Mouse (Mus musculus): ENCODE results near the gene Olfr876. TPM values are rescaled to one million over a fixed set of nuclear protein-coding genes. Genes with fewer than 3 reads are reported as not detected.

Olfr876 gene
- not detected for polyA plus RNA-seq (2014; fragmentation: Illumina TruSeq; extraction: RNeasy Lipid Tissue Mini Kit (QIAGEN cat#74804); ENCODE audit: low read depth, low replicate concordance)

GRCm38 (mm10) chr9:37802731-37803130 is at the start of gene Olfr876:
Olfr876 (plus strand) TSS chr9:37803031.

GRCm38 (mm10) chr9:37771759-37772158 is 31.1 kb upstream of the Olfr876 start, which contains the start of gene Olfr875:
Olfr875 (plus strand) TSS chr9:37771857.

GRCm38 (mm10) chr9:37853969-37854368 is 51.1 kb downstream of the Olfr876 start, which contains the start of gene Olfr877:
Olfr877 (plus strand) TSS chr9:37854269.

Other genes starting within 250 kb of the Olfr876 start
- 36.3 TPM for gene Siae, start 247.3 kb upstream of the Olfr876 start, polyA plus RNA-seq (2014; fragmentation: Illumina TruSeq; extraction: RNeasy Lipid Tissue Mini Kit (QIAGEN cat#74804); ENCODE audit: low read depth, low replicate concordance)
- 1.6 TPM for gene Spa17, start 189.3 kb upstream of the Olfr876 start, polyA plus RNA-seq (2014; fragmentation: Illumina TruSeq; extraction: RNeasy Lipid Tissue Mini Kit (QIAGEN cat#74804); ENCODE audit: low read depth, low replicate concordance)
- gene Tbrg1, start 145.7 kb upstream of the Olfr876 start, polyA plus RNA-seq (2014; fragmentation: Illumina TruSeq; extraction: RNeasy Lipid Tissue Mini Kit (QIAGEN cat#74804); ENCODE audit: low read depth, low replicate concordance): 15.2 TPM
- gene Panx3, start 133.8 kb upstream of the Olfr876 start, polyA plus RNA-seq (2014; fragmentation: Illumina TruSeq; extraction: RNeasy Lipid Tissue Mini Kit (QIAGEN cat#74804); ENCODE audit: low read depth, low replicate concordance): not detected
- gene Olfr160, start 86.8 kb upstream of the Olfr876 start, polyA plus RNA-seq (2014; fragmentation: Illumina TruSeq; extraction: RNeasy Lipid Tissue Mini Kit (QIAGEN cat#74804); ENCODE audit: low read depth, low replicate concordance): not detected
- not detected for gene Olfr874, start 57.9 kb upstream of the Olfr876 start, polyA plus RNA-seq (2014; fragmentation: Illumina TruSeq; extraction: RNeasy Lipid Tissue Mini Kit (QIAGEN cat#74804); ENCODE audit: low read depth, low replicate concordance)
- not detected for gene Olfr875, start 31.2 kb upstream of the Olfr876 start, polyA plus RNA-seq (2014; fragmentation: Illumina TruSeq; extraction: RNeasy Lipid Tissue Mini Kit (QIAGEN cat#74804); ENCODE audit: low read depth, low replicate concordance)
- gene Olfr877, start 51.2 kb downstream of the Olfr876 start, polyA plus RNA-seq (2014; fragmentation: Illumina TruSeq; extraction: RNeasy Lipid Tissue Mini Kit (QIAGEN cat#74804); ENCODE audit: low read depth, low replicate concordance): not detected
- gene Olfr145, start 93.7 kb downstream of the Olfr876 start, polyA plus RNA-seq (2014; fragmentation: Illumina TruSeq; extraction: RNeasy Lipid Tissue Mini Kit (QIAGEN cat#74804); ENCODE audit: low read depth, low replicate concordance): not detected
- gene Olfr878, start 114.8 kb downstream of the Olfr876 start, polyA plus RNA-seq (2014; fragmentation: Illumina TruSeq; extraction: RNeasy Lipid Tissue Mini Kit (QIAGEN cat#74804); ENCODE audit: low read depth, low replicate concordance): not detected
- not detected for gene Olfr881, start 188.8 kb downstream of the Olfr876 start, polyA plus RNA-seq (2014; fragmentation: Illumina TruSeq; extraction: RNeasy Lipid Tissue Mini Kit (QIAGEN cat#74804); ENCODE audit: low read depth, low replicate concordance)
- not detected for gene Olfr883, start 222.8 kb downstream of the Olfr876 start, polyA plus RNA-seq (2014; fragmentation: Illumina TruSeq; extraction: RNeasy Lipid Tissue Mini Kit (QIAGEN cat#74804); ENCODE audit: low read depth, low replicate concordance)
- not detected for gene Olfr884, start 243.5 kb downstream of the Olfr876 start, polyA plus RNA-seq (2014; fragmentation: Illumina TruSeq; extraction: RNeasy Lipid Tissue Mini Kit (QIAGEN cat#74804); ENCODE audit: low read depth, low replicate concordance)